Mouse (Mus musculus) cerebellum, adult 9-10 months (tissue): Measurements from ENCODE around the gene Slc35a1.
"Not testable (repeated sequence)": the region's sequence is repeated elsewhere in the genome, so short reads cannot be mapped to it uniquely, and the experiment has no call there.

Source experiments
- DNase-seq: peaks from one replicate; pipeline ENCODE4 v3.0.0; 2022

The Slc35a1 gene

DNA sequence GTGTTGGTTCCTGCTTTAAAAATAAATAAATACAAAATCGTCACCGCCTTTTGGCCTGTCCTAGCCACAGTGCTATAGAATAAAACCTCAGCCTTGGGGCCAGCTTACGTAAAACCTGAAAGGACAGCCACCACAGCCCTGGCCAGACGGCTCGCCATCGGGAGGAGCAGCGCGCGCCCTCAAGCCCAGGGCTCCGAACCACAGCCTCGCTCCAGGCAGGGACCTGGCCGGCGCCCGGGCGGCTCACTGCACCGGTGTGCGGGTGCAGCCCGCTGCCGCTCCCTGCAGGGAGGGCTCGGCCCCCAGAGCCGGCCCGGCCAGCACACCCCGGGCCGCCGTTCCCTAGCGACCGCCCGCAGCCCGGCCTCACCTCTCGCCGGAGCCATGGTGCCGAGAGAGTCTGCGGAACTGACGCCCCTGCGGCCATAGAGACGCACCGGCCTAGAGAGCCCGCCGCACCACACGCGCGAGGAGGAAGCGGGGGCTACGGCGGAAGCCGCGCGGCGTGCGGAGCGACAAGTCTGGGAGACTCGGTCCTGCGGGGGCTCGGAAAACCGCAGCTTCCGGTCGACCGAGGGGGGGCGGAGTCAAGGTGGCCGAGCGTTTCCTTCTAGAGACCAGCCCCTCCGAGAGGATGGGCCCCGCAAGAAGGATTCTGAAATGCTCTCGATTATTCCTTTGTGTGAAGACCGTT, at the start of gene Slc35a1:
Slc35a1 (minus strand) TSS at position 565 of the 694 bp plus-strand sequence.
- peak; percentile 95 for DNase-seq

- DNase-seq = no peak
Observed at GRCm38 (mm10) chr4:34734461-34734860, 47.2 kb upstream of the Slc35a1 start.

- DNase-seq = not testable (repeated sequence)
Observed at GRCm38 (mm10) chr4:34733415-34733814, 46.2 kb upstream of the Slc35a1 start.

- peak; percentile 24 for DNase-seq
Observed at GRCm38 (mm10) chr4:34729851-34730341, 42.7 kb upstream of the Slc35a1 start, which contains the start of gene Cfap206. Cfap206 (minus strand) TSS chr4:34730206.

- not testable (repeated sequence) for DNase-seq
Observed at GRCm38 (mm10) chr4:34725710-34726109, 38.5 kb upstream of the Slc35a1 start.

DNA sequence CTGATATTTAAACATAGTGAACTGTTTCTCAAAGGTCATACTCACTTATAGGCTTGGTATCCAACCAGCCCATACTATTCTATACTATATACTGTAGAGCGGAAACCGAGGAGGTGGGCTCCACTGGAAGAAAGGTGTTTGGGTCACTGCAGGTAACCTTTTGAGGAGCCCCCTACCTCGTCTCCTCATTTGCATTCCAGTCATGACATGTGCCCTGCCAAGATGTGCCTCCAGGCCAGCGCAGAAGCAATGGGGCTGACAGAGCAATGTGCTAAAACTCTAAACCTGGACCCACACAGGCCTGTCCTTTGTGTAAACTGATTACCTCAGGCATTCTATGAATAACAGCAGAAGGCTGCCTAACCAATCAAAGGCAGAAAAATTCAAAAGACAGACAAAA, 37.1 kb upstream of the Slc35a1 start:
- DNase-seq = no peak

- no peak for DNase-seq
Observed at GRCm38 (mm10) chr4:34723186-34723585, 35.9 kb upstream of the Slc35a1 start.

- no peak for DNase-seq
Observed at GRCm38 (mm10) chr4:34720127-34720895, 33.1 kb upstream of the Slc35a1 start.

- DNase-seq = no peak
Observed at GRCm38 (mm10) chr4:34719421-34719820, 32.2 kb upstream of the Slc35a1 start.

DNA sequence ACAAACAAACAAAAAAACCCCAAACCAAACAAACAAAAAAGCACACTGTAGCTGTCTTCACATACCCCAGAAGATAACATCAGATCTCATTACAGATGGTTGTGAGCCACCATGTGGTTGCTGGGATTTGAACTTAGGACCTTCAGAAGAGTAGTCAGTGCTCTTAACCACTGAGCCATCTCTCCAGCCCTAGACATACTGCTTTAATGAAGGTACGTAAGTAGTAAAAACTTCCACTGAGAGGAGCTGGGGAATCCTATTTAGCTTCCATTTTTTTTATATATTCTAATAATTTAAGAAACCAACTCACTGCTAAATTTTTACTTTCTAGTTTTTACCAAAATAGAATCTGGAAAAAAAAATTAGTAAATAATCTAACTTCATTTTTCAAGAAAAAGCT, 27.8 kb upstream of the Slc35a1 start:
- DNase-seq = no peak

- no peak for DNase-seq
Observed at GRCm38 (mm10) chr4:34708127-34708526, 20.9 kb upstream of the Slc35a1 start.

GRCm38 (mm10) chr4:34707248-34707647, 20.0 kb upstream of the Slc35a1 start:
- no peak for DNase-seq

DNA sequence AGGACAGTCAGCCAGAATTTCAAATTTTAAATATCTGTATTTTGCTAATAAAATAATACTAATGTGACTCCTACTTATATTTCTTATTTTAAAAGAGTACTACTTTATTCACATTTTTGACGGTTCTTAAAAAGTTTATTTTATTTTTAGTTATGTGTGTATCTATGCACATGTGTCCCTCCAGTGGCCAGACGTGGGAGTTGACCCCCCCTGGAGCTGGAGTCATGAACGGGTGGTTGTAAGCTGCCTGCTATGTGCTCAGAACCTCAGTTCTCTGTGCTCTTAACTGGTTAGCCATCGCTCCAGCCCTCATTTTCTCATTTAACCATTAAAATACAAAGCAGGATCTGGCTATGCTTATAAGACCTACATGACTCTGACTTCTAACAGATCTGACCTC, 15.8 kb upstream of the Slc35a1 start:
- no peak for DNase-seq

GRCm38 (mm10) chr4:34702231-34702630, 15.0 kb upstream of the Slc35a1 start:
- no peak for DNase-seq

- DNase-seq = no peak
Observed at GRCm38 (mm10) chr4:34701528-34701927, 14.3 kb upstream of the Slc35a1 start.

DNA sequence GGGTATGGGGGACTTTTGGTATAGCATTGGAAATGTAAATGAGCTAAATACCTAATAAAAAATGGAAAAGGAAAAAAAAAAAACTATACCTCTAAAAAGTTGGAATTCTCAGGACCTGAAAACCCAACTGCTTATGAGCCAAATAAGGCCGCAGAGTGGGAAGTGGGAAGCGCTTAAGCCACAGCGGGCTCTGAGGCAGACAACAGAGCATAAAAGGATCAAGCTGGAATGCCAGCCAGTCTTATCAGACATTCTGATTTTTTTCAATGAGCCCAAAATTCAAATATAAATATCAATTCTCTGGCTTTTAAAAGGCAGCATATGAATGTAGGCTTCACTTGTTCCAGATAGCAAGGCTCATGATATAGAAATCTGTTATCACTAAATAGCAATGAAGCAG, 783 bp upstream of the Slc35a1 start:
- no peak for DNase-seq

GRCm38 (mm10) chr4:34680530-34680929, 6.7 kb downstream of the Slc35a1 start:
- no peak for DNase-seq

- no peak for DNase-seq
Observed at GRCm38 (mm10) chr4:34673721-34674120, 13.5 kb downstream of the Slc35a1 start.

GRCm38 (mm10) chr4:34667923-34668322, 19.3 kb downstream of the Slc35a1 start:
- no peak for DNase-seq

DNA sequence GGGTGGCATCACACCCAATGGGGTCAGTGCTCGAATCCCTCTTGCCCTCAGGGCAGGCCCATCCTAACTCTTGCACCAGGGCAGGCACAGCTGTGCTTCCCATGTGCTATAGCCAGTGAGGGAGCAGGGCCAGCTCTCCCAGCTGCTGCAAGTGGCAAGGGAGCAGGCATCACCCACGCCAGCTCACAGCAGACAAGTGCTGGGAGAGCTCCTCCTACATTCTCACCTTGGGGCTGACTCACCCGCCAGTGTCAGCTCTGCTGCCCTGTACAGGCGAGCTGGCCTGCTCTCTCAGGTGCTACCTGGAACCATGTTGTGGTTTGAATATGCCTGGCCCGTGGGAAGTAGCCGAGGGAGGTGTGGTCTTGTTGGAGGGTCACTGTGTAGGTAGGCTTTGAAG, 25.3 kb downstream of the Slc35a1 start:
- no peak for DNase-seq

DNA sequence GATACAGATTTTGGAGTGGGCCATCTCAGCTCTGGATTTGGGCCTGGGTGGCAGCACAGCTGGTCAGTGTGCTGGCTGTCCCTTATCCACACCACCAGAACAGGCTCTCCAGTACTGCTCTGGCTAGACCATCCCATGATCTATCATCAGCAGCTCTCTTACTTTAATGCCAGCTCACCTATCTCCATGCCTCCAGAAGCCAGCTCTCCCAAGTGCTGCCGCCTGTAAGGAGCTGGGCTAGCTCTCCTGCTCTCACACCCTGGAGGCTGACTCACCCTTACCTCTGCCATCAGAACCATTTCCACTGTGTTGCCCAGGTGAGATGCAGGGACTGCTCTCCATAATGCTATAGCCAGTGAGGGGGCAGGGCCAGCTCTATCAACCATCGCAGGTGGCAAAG, 25.7 kb downstream of the Slc35a1 start:
- DNase-seq = no peak

GRCm38 (mm10) chr4:34659012-34659411, 28.2 kb downstream of the Slc35a1 start:
- no peak for DNase-seq

- no peak for DNase-seq
Observed at GRCm38 (mm10) chr4:34656101-34656500, 31.1 kb downstream of the Slc35a1 start.

- no peak for DNase-seq
Observed at GRCm38 (mm10) chr4:34653179-34653578, 34.1 kb downstream of the Slc35a1 start.
